Mouse (Mus musculus) stomach, embryonic 16.5 days (tissue): ENCODE data around the gene Pigq. TPM values are rescaled to one million over a fixed set of nuclear protein-coding genes. Genes with fewer than 3 reads are reported as not detected.

Experiments
- ATAC-seq: fragments of 200-750 bp; cut with Nextera tagmentation; 2 replicates; pipeline ENCODE4 v1.8.0; 2017; ENCODE audit warnings: moderate number of reproducible peaks, moderate TSS enrichment; ENCODE audit not compliant: insufficient read depth, low FRiP score
- H3K27ac ChIP-seq: fragments of 300-500 bp; sonication (generic); 2 replicates; pipeline ENCODE4 v1.5.1; 2014; ENCODE audit warnings: low read length
- H3K27me3 ChIP-seq: fragments of 300-500 bp; sonication (generic); 2 replicates; pipeline ENCODE4 v1.6.1; 2014; ENCODE audit warnings: low read length, control low read depth, mixed read lengths; ENCODE audit not compliant: control insufficient read depth, insufficient read depth
- H3K36me3 ChIP-seq: fragments of 300-500 bp; sonication (generic); 2 replicates; pipeline ENCODE4 v1.6.1; 2014; ENCODE audit warnings: low read length; ENCODE audit not compliant: control insufficient read depth, insufficient read depth
- H3K4me1 ChIP-seq: fragments of 300-500 bp; sonication (generic); 2 replicates; pipeline ENCODE4 v1.6.1; 2014; ENCODE audit warnings: low read length, control low read depth, mixed read lengths; ENCODE audit not compliant: control insufficient read depth, insufficient read depth
- H3K4me2 ChIP-seq: fragments of 300-500 bp; sonication (generic); 2 replicates; pipeline ENCODE4 v1.6.1; 2014; ENCODE audit warnings: low read depth, low read length, mixed read lengths
- H3K4me3 ChIP-seq: fragments of 300-500 bp; sonication (generic); replicated peaks from 2 replicates; pipeline ENCODE4 v1.5.1; 2014; ENCODE audit warnings: mild to moderate bottlenecking, low read length
- H3K9ac ChIP-seq: fragments of 300-500 bp; sonication (generic); 2 replicates; pipeline ENCODE4 v1.6.1; 2014; ENCODE audit warnings: low read length
- H3K9me3 ChIP-seq: fragments of 300-500 bp; sonication (generic); replicated peaks from 2 replicates; pipeline ENCODE4 v1.6.1; 2016; ENCODE audit warnings: low read length, control low read depth; ENCODE audit not compliant: control insufficient read depth
- WGBS: fragments of 180-500 bp; shearing (Covaris S2); extraction: QIAGEN DNeasy Blood & Tissue Kit; methylation state at CpG from one replicate; pipeline ENCODE4 v1.1.7; 2014; 5-methylcytosine and 5-hydroxymethylcytosine counted together
- polyA plus RNA-seq: library from polyadenylated mRNA; unstranded; fragments of >200 nt; fragmentation: Nextera tagmentation; extraction: Ambion mirVana; gene quantifications from 2 replicates; pipeline ENCODE4 v1.2.1, GENCODE M21; 2015

The Pigq gene
- polyA plus RNA-seq, 1 experiment from 2014 or later, result 57.2 TPM

DNA sequence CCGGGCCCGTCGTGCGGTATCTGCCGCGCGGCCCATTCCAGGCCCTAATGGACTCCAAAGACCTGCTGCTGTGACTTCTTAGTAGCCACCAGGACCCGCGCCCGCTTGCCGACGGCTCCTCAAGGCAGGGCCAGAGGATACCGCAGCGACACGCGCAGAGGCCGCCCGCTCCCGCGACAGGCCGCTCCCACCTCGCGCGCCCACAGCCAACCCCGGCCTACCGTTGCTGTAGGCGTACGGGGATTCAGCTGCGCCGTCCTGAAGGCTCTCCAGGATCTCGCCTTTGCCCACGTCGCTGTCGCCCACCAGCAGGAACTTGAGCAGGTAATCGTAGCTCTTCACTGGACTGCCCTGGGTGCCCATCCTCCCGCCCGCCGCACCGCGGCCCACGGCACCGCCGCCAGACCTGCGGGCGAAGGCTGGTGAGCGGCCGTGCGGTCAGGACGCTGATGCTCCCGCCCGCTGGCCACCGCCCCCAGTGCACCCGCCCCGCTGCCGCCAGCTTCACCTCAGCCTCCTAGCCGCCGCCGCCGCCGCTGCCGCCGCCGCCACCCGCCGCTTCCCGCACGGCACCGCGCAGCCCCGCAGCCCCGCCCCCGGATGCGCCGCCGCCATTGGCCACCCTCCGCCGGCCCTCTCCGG lies 25.5 kb downstream of the Pigq start, which contains the start of gene Rab40c:
Gene Rab40c, minus strand, starts transcription at position 584 of the 642 bp plus-strand sequence.
- Histone ChIP-seq H3K36me3 (no peaks in the 10 kb centered on the region), H3K9me3 (no peaks in the 10 kb centered on the region), H3K4me2 (peak within 1 kb of the TSS; percentile 81), H3K27ac (peak within 1 kb of the TSS; percentile 98), H3K27me3 (no peaks in the 10 kb centered on the region), H3K4me3 (peak within 1 kb of the TSS; percentile 91), H3K4me1 (peaks cover 18% of the 10 kb centered on the region), H3K9ac (peak within 1 kb of the TSS; percentile 90)
- WGBS, result under 1% methylated on average over 77 of the region's 78 CpGs
- ATAC-seq, result no peak

GRCm38 (mm10) chr17:25918037-25918750 lies 26.5 kb downstream of the Pigq start:
- Histone ChIP-seq H3K4me2 (peak overlapping the region; percentile 81), H3K27ac (peak overlapping the region; percentile 82)
- ATAC-seq, result no peak

DNA sequence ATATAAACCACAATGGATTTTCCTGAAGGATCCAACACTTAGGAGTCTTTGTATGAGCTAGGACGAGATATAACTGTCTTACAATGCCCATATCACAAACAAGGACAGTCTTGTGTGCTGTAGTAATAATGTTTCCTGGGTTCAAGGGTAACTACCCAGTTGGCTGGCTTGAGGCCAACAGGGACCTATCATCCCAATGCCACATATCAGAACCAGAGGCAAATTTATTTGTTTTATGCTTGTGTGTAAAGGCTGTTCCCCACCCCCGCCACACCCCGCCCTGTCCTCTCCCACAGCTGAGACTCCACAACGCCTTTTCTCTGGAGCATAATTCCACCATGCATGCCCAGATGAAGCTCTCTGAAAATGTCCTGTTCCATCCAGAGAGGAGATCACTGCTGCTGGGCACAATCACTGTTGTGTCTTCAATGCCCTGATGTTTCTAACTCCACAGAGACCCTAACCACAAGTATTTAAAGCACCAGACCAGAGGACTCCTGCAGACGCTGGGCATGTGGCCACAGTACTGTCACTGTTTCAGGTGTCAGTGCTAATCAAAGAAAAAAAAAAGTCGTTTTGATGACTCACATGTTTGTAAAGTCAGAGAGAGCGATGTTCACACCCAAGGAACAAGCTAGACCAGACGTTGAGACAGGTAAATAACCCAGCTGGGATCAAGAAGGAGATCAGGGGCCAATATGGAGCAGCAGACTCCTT lies 27.6 kb downstream of the Pigq start:
- ATAC-seq, result no peak
- Histone ChIP-seq H3K36me3 (no peaks in the 10 kb centered on the region), H3K9me3 (no peaks in the 10 kb centered on the region), H3K9ac (peak overlapping the region; percentile 2; the same call in 1 of the 2 replicates), H3K27me3 (no peaks in the 10 kb centered on the region), H3K27ac (peak overlapping the region; percentile 82), H3K4me2 (peak overlapping the region; percentile 81), H3K4me3 (no peak overlapping the region), H3K4me1 (peaks cover 22% of the 10 kb centered on the region)
- 62% methylated on average over 8 of the region's 8 CpGs for WGBS

More at GRCm38 (mm10) chr17:25918037-25918750, 26.5 kb downstream of the Pigq start:
- Histone ChIP-seq H3K9me3 (no peaks in the 10 kb centered on the region), H3K27me3 (no peaks in the 10 kb centered on the region), H3K36me3 (no peaks in the 10 kb centered on the region), H3K9ac (peak overlapping the region; percentile 90), H3K4me1 (peaks cover 22% of the 10 kb centered on the region), H3K4me3 (peak overlapping the region; percentile 91)
- WGBS, result 78% methylated on average over 9 of the region's 9 CpGs

DNA sequence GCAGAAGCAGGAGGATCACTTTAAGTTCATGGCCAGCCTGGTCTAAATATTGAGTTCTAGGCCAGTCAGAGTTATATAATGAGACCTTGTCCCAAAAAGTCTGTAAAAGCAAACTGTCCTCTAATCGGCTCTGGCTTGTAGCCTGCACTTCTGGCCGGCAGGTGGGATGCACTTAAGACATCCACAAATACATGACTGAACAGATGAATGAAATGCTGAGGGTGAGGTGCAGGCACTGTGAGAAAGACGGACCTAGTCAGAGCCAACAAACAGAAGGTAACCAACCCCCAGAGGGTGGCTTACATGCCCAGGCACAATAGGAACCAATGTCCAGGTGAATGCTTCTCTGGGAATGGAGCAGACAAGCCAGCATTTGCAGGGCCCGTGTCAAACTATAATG lies 30.4 kb downstream of the Pigq start:
- no peaks in the 10 kb centered on the region for H3K27me3 ChIP-seq
- no peak overlapping the region for H3K4me3 ChIP-seq
- H3K4me2 ChIP-seq, result no peak overlapping the region
- 66% methylated on average over 4 of the region's 4 CpGs for WGBS
- H3K36me3 ChIP-seq, result no peaks in the 10 kb centered on the region
- no peaks in the 10 kb centered on the region for H3K9me3 ChIP-seq
- no peak for ATAC-seq
- H3K27ac ChIP-seq, result 0 out of 2 replicates have a peak overlapping the region, but pooled peaks have one; percentile 0
- no peak overlapping the region for H3K9ac ChIP-seq
- peaks cover 22% of the 10 kb centered on the region for H3K4me1 ChIP-seq

GRCm38 (mm10) chr17:25913877-25914275 lies 30.9 kb downstream of the Pigq start:
- Histone ChIP-seq H3K36me3 (no peaks in the 10 kb centered on the region), H3K4me1 (peaks cover 22% of the 10 kb centered on the region), H3K4me3 (no peak overlapping the region), H3K9ac (no peak overlapping the region), H3K9me3 (no peaks in the 10 kb centered on the region), H3K27me3 (no peaks in the 10 kb centered on the region), H3K4me2 (no peak overlapping the region), H3K27ac (peak overlapping the region; percentile 0; the same call in 1 of the 2 replicates)
- no peak for ATAC-seq
- WGBS, result 56% methylated on average over 1 of the region's 1 CpGs

DNA sequence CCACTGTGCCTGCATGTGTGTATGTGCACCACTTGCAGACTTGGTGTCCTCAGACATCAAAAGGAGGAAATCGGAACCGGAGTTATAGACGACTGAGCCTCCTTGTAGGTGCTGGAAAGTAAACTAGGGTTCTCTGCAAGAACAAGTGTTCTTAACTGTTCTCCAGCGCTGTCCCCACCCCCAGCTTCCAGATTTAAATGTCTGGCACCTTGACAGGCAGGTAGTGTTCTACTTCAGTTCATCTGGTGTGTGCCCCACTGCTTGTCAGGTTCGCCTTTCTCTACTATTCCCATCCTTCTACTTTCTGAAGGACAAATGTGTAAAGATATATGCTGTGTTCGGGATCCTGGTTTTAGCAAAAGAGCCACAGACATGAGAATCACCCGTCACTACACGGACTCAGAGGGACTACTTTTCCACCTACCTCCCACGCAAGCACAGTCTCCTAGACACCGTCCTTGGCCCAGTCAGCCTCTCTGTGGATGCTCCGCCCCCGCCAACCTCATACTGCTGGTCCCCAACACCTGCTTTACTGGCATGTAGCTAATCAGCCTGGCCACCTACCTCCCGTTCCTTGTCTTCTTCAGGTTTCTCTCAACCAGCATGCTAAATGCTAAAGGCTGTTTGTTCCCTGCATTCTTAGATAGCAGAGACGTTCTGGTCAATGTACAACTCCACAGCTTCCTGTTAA lies 31.4 kb downstream of the Pigq start:
- Histone ChIP-seq H3K27me3 (no peaks in the 10 kb centered on the region), H3K4me1 (peaks cover 17% of the 10 kb centered on the region), H3K4me3 (no peak overlapping the region), H3K9ac (no peak overlapping the region), H3K9me3 (no peaks in the 10 kb centered on the region), H3K36me3 (no peaks in the 10 kb centered on the region), H3K27ac (peak overlapping the region; percentile 0; the same call in 1 of the 2 replicates), H3K4me2 (no peak overlapping the region)
- WGBS, result 78% methylated on average over 14 of the region's 14 CpGs
- ATAC-seq, result no peak

- Histone ChIP-seq H3K27me3 (no peaks in the 10 kb centered on the region), H3K4me2 (no peak overlapping the region), H3K27ac (no peak overlapping the region), H3K9me3 (no peaks in the 10 kb centered on the region), H3K4me1 (peaks cover 7% of the 10 kb centered on the region), H3K9ac (no peak overlapping the region), H3K36me3 (no peaks in the 10 kb centered on the region), H3K4me3 (no peak overlapping the region)
- 84% methylated on average over 4 of the region's 4 CpGs for WGBS
- ATAC-seq, result no peak
These were observed 32.9 kb downstream of the Pigq start for GRCm38 (mm10) chr17:25911816-25912215.

DNA sequence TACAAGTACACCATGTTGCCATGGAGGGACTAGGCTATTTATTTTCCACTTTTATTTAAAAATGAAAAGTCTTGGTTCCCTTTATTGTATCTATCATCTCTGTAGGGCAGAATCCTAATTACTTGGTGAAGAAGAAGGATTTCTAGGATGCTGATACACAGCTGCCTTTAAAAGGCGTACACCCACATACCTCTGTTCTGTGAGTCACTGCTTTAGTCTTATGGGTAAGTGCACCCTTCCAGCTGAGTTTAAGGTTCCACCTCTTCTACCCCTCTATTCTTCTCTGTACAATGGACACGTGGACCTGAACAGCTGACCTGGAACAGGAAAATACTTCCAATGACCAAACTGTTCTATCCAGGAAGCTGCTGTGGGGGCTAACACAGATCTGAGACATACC lies 37.1 kb downstream of the Pigq start:
- H3K27me3 ChIP-seq, result no peaks in the 10 kb centered on the region
- 87% methylated on average over 2 of the region's 2 CpGs for WGBS
- no peak for ATAC-seq

More for the DNA sequence above, 37.1 kb downstream of the Pigq start:
- Histone ChIP-seq H3K4me3 (no peak overlapping the region), H3K4me1 (no peaks in the 10 kb centered on the region), H3K36me3 (no peaks in the 10 kb centered on the region), H3K4me2 (no peak overlapping the region), H3K27ac (no peak overlapping the region), H3K9me3 (no peaks in the 10 kb centered on the region), H3K9ac (no peak overlapping the region)
